Mouse (Mus musculus) embryonic facial prominence, embryonic 14.5 days (tissue): ENCODE results near the gene Sez6. TPM values are rescaled to one million over a fixed set of nuclear protein-coding genes. Genes with fewer than 3 reads are reported as not detected.

Source experiments
- ATAC-seq: fragments of 200-750 bp; cut with Nextera tagmentation; 2 replicates; pipeline ENCODE4 v1.8.0; 2017; ENCODE audit warnings: low read depth, moderate number of reproducible peaks, moderate TSS enrichment
- DNase-seq: peaks from one replicate; pipeline ENCODE4 v3.0.0-alpha.2; 2015; ENCODE audit warnings: low spot score
- H3K27ac ChIP-seq: fragments of 300-500 bp; sonication (generic); replicated peaks from 2 replicates; pipeline ENCODE4 v1.5.1; 2014; ENCODE audit warnings: low read depth, mild to moderate bottlenecking, low read length, moderate library complexity
- H3K27me3 ChIP-seq: fragments of 300-500 bp; sonication (generic); replicated peaks from 2 replicates; pipeline ENCODE4 v1.6.1; 2014; ENCODE audit warnings: low read length; ENCODE audit not compliant: control insufficient read depth, insufficient read depth
- H3K36me3 ChIP-seq: fragments of 300-500 bp; sonication (generic); 2 replicates; pipeline ENCODE4 v1.6.1; 2014; ENCODE audit warnings: low read length, mixed read lengths; ENCODE audit not compliant: control insufficient read depth, insufficient read depth
- H3K4me1 ChIP-seq: fragments of 300-500 bp; sonication (generic); 2 replicates; pipeline ENCODE4 v1.6.1; 2014; ENCODE audit warnings: antibody characterized with exemption, low read length; ENCODE audit not compliant: control insufficient read depth, insufficient read depth
- H3K4me2 ChIP-seq: fragments of 300-500 bp; sonication (generic); 2 replicates; pipeline ENCODE4 v1.6.1; 2014; ENCODE audit warnings: low read depth, mild to moderate bottlenecking, low read length, moderate library complexity, mixed read lengths
- H3K4me3 ChIP-seq: fragments of 300-500 bp; sonication (generic); 2 replicates; pipeline ENCODE4 v1.5.1; 2014; ENCODE audit warnings: low read depth, mild to moderate bottlenecking, low read length
- H3K9ac ChIP-seq: fragments of 300-500 bp; sonication (generic); 2 replicates; pipeline ENCODE4 v1.6.1; 2014; ENCODE audit warnings: low read depth, mild to moderate bottlenecking, low read length, moderate library complexity, mixed read lengths
- H3K9me3 ChIP-seq: fragments of 300-500 bp; sonication (generic); 2 replicates; pipeline ENCODE4 v1.6.1; 2016; ENCODE audit warnings: low read length; ENCODE audit not compliant: control insufficient read depth
- WGBS: fragments of 180-500 bp; shearing (Covaris S2); extraction: QIAGEN DNeasy Blood & Tissue Kit; methylation state at CpG from one replicate; pipeline ENCODE4 v1.1.7; 2014; 5-methylcytosine and 5-hydroxymethylcytosine counted together
- polyA plus RNA-seq: library from polyadenylated mRNA; unstranded; fragments of >200 nt; fragmentation: Nextera tagmentation; extraction: Ambion mirVana; gene quantifications from 2 replicates; pipeline ENCODE4 v1.2.1, GENCODE M21; 2014

Sez6 gene
- polyA plus RNA-seq, 1 experiment from 2014 or later = 1.8 TPM

DNA sequence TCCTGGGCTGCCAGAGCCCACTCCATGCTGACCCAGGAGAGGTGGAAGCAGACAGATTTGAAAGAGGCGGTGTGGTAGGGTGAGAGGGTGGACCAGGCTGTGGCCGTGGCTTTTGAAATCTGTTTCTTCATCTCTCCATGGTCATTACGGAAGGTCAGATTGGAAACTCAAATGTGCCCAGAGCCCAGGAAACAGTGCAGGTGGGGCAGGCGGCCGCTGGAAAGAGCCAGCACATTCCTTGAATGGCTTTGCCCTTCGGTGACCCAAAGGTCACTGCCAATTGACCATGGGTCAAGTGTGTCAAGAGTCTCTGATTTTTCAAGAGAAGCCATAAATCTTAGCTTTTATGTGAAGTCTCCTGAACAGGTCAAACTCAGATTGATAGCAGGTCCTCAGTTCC lies 17.1 kb upstream of the Sez6 start:
- Histone ChIP-seq H3K4me1 (peaks cover 11% of the 10 kb centered on the region; the same call in 1 of the 2 replicates), H3K36me3 (no peaks in the 10 kb centered on the region), H3K9ac (no peak overlapping the region), H3K27ac (no peak overlapping the region), H3K4me3 (no peak overlapping the region), H3K9me3 (no peaks in the 10 kb centered on the region), H3K4me2 (no peak overlapping the region), H3K27me3 (peaks cover 29% of the 10 kb centered on the region)
- DNase-seq = no peak
- no peak for ATAC-seq
- WGBS = 42% methylated on average over 6 of the region's 6 CpGs

DNA sequence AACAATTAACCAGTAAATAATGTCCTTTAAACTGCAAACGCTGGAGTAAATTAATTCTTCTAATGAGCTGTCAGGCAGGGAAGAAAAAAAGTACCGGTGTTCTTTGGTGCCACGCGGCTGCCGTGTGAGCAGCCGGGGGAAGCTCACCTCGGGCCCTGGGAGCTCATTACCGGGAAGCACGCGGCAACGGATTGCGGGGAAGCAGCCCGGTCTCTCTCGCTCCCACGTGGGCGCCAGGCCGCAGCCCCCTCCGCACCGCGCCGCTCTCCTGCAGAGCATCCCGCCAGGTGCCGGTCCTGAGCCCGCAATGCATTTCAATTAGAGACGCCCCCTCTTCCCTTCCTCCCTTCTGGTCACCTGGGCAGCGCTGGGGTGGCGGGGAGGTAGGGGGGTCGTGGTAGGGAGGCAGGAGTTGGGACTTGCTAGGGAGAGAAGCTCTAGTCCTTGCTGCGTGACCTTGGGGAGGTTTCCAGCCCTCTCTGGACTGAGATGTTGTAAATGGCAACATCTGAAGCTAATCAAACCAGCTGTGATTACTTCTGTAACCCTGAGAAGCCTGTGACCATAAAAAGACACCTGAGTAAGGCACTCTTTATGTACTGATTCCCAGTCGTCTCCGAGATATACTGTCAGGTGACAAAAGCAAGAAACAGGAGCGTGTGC lies 15.9 kb upstream of the Sez6 start:
- no peak overlapping the region; the same call in 1 of the 2 replicates for H3K4me3 ChIP-seq
- H3K27me3 ChIP-seq = peaks cover 29% of the 10 kb centered on the region
- DNase-seq (no peak), ATAC-seq (no peak)
- no peak overlapping the region for H3K9ac ChIP-seq
- 4% methylated on average over 31 of the region's 32 CpGs for WGBS
- no peaks in the 10 kb centered on the region for H3K9me3 ChIP-seq
- H3K4me1 ChIP-seq = peaks cover 11% of the 10 kb centered on the region; the same call in 1 of the 2 replicates
- H3K27ac ChIP-seq = no peak overlapping the region
- H3K36me3 ChIP-seq = no peaks in the 10 kb centered on the region
- peak overlapping the region; percentile 28 for H3K4me2 ChIP-seq

DNA sequence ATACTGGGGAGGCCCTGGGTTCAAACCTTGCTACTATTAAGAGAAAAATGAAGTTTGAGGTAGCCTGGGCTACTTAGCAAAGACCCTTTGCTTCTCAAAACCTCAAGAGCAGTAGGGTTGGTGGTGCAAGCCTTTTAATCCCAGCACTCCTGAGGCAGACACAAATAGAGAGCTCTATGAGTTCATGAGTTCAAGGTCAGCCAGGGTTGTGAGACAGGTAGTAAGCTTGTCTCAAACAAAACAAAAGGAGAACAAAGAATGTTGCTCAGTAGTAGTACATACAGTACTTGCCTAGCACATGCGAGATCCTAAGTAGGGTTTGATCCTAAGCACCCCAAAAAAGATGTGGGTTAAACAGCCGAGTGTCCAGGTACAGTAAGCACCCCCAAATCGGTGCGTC lies 13.9 kb upstream of the Sez6 start:
- Histone ChIP-seq H3K36me3 (no peaks in the 10 kb centered on the region), H3K9ac (no peak overlapping the region), H3K4me1 (peaks cover 11% of the 10 kb centered on the region; the same call in 1 of the 2 replicates), H3K4me3 (no peak overlapping the region), H3K4me2 (no peak overlapping the region), H3K9me3 (no peaks in the 10 kb centered on the region), H3K27me3 (peaks cover 33% of the 10 kb centered on the region), H3K27ac (no peak overlapping the region; the same call in 1 of the 2 replicates)
- WGBS = 74% methylated on average over 4 of the region's 4 CpGs
- no peak for DNase-seq
- ATAC-seq = no peak

DNA sequence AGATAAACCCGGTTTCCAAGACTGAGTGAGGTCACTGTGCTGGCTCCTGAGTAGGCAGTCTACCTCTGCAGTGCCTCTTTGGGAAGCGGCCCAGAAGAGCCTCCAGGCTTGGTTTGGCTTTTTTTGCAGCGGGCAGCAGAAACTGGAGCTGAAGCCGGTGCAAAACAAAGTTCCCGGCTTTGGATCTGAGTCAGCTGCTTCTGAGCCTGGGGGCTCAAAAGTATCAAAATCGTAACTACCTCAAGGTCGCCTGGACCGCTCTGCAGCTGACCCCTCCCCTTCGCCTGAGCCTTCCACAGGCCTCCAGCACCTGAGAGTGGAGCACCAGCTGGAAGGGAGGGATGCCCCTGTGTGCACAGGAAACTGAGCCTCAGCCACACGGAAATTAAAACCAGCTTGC lies 13.4 kb upstream of the Sez6 start:
- no peak overlapping the region for H3K9ac ChIP-seq
- ATAC-seq (peak; percentile 85), DNase-seq (peak; percentile 75)
- H3K4me2 ChIP-seq = no peak overlapping the region
- H3K4me1 ChIP-seq = peaks cover 11% of the 10 kb centered on the region; the same call in 1 of the 2 replicates
- peaks cover 33% of the 10 kb centered on the region for H3K27me3 ChIP-seq
- no peak overlapping the region for H3K4me3 ChIP-seq
- 13% methylated on average over 10 of the region's 10 CpGs for WGBS
- H3K9me3 ChIP-seq = no peaks in the 10 kb centered on the region
- no peak overlapping the region; the same call in 1 of the 2 replicates for H3K27ac ChIP-seq
- H3K36me3 ChIP-seq = no peaks in the 10 kb centered on the region

DNA sequence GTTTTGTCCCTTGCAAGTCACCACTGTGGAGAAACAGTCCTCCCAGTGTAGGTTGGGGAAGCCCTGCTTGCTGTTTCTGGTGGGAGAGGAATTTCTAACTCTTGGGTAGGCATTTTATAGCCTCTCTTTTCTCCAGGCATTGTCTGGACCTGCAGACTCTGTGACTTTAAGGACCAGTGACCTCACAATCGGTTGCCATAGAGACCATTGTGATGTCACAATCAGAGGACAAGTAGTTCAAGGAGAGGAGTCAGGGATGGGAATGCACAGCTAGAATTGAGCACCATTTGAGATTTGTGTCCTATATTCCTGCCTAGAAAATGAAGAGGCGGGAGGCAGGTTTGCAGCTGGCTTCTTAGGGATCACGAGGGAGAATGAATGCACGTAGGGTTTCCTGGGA lies 7.3 kb upstream of the Sez6 start:
- no peak overlapping the region for H3K9ac ChIP-seq
- no peak overlapping the region for H3K4me3 ChIP-seq
- no peaks in the 10 kb centered on the region for H3K36me3 ChIP-seq
- no peak overlapping the region for H3K27ac ChIP-seq
- 0 out of 2 replicates have a peak, but pooled peaks cover 5% of the 10 kb centered on the region for H3K27me3 ChIP-seq
- no peak for DNase-seq
- H3K9me3 ChIP-seq = no peaks in the 10 kb centered on the region
- H3K4me2 ChIP-seq = no peak overlapping the region
- H3K4me1 ChIP-seq = no peaks in the 10 kb centered on the region
- WGBS = 75% methylated on average over 4 of the region's 4 CpGs
- no peak for ATAC-seq

DNA sequence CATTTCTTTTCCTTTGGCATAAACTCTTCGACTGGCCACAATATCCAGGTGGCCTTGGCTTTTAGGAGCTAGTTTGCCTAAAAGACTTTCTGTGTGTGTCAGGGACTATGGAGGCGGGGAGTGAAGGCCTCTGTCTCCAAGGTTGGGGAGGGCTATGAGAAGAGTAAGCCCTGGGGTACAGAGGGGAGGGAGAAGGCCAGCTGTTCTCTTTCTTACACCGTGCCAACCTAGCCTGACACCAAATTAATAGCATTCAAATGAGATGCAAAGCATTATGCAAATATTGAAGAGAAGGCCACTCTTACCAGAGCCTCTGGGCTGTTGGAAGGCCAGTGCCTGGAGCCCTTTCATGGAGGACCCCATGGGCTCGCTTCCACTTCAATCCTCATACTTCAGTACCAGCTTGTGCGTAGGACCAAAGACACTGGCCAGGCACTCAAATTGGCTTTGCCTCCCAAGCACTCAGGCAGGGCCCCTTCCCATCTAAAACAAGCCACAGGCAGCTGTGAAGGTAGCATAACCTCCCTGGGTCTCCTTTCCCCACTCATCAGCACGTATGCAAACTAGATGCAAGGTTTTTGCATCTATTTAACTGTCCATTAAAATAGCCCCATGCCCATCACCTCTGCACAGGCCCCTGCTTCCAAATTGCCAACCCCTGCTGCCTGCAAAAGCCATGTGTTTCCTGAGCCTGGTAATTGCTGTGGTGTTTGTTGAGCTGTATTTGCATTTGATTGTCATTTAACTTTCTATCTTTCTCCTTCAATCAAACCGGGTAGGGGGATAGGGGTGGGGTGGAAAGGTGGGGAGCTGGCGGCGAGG lies 4.6 kb upstream of the Sez6 start:
- H3K9ac ChIP-seq = no peak overlapping the region
- H3K4me2 ChIP-seq = no peak overlapping the region
- no peak overlapping the region for H3K4me3 ChIP-seq
- H3K4me1 ChIP-seq = peaks cover 4% of the 10 kb centered on the region; the same call in 1 of the 2 replicates
- H3K27ac ChIP-seq = no peak overlapping the region
- DNase-seq (no peak), ATAC-seq (no peak)
- 35% methylated on average over 9 of the region's 9 CpGs for WGBS
- H3K9me3 ChIP-seq = no peaks in the 10 kb centered on the region
- peaks cover 14% of the 10 kb centered on the region for H3K27me3 ChIP-seq
- no peaks in the 10 kb centered on the region for H3K36me3 ChIP-seq

DNA sequence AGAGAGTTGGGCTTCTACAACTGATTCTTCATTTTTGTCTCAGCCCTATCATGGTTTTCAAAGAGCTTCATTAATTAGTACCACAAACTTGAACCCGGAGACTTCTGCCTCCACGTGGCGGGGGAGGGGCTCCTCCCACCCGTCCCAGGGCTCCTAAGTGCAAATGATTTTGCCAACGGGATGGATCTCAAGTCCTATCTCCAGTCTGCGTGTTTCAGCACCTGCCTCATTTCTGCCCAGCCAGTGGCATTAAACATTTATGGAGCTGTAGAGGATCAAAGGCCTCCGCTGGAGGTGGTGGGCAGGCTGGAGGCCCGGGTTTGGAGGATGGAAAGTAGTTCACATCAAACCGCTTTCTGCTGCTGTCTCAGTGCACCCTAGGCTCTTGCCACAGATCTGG lies 3.9 kb upstream of the Sez6 start:
- Histone ChIP-seq H3K4me1 (peaks cover 10% of the 10 kb centered on the region; the same call in 1 of the 2 replicates), H3K9ac (no peak overlapping the region), H3K27me3 (peaks cover 16% of the 10 kb centered on the region), H3K4me3 (no peak overlapping the region), H3K36me3 (no peaks in the 10 kb centered on the region), H3K4me2 (no peak overlapping the region), H3K27ac (no peak overlapping the region), H3K9me3 (no peaks in the 10 kb centered on the region)
- DNase-seq (no peak), ATAC-seq (no peak)
- 21% methylated on average over 9 of the region's 9 CpGs for WGBS

DNA sequence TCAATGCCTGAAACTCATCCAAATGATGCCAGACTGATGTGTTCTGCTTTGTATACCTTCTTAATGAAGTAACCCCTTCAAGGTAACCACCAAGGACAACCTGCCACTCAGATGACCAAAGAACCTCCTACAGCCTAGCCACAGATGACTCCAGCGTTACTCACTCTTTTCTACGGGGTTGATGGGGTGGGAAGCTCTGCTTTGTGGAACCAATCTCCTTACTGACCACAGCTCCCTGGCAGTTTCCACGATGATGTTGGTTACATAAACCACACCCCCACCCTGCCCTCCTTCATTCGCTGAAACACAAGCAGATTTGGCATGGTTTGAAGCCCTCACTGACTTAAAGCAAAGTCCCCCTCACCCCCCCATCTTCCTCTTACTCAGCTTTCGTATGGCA lies 2.8 kb upstream of the Sez6 start:
- H3K9ac ChIP-seq = no peak overlapping the region
- ATAC-seq (no peak), DNase-seq (peak; percentile 51)
- H3K36me3 ChIP-seq = no peaks in the 10 kb centered on the region
- no peak overlapping the region for H3K4me3 ChIP-seq
- WGBS = 48% methylated on average over 5 of the region's 5 CpGs
- peaks cover 28% of the 10 kb centered on the region for H3K27me3 ChIP-seq
- no peak overlapping the region for H3K27ac ChIP-seq
- peaks cover 11% of the 10 kb centered on the region; the same call in 1 of the 2 replicates for H3K4me1 ChIP-seq
- no peaks in the 10 kb centered on the region for H3K9me3 ChIP-seq
- H3K4me2 ChIP-seq = no peak overlapping the region
